Mouse (Mus musculus) cortical plate, adult 2 months (tissue): ENCODE measurements around the gene Ranbp3.

Experiments
- CTCF ChIP-seq: fragments of 200-500 bp; IDR thresholded peaks from 2 replicates; pipeline ENCODE4 v1.5.1; 2011; ENCODE audit warnings: mild to moderate bottlenecking, control low read depth, low read length; ENCODE audit not compliant: insufficient read depth; ENCODE audit errors: extremely low read depth
- POLR2A ChIP-seq: fragments of 200-500 bp; IDR thresholded peaks from 2 replicates; pipeline ENCODE4 v1.6.1; 2011; ENCODE audit warnings: mild to moderate bottlenecking, low read length, control low read depth; ENCODE audit not compliant: insufficient read depth; ENCODE audit errors: extremely low read depth

GRCm38 (mm10) chr17:56751404-56752072, 78.4 kb downstream of the Ranbp3 start:
- TF ChIP-seq POLR2A: peak; percentile 18; the same call in 1 of the 2 replicates
- no peak for TF ChIP-seq CTCF
